Mouse (Mus musculus): Measurements from ENCODE around the gene Clec10a.

GRCm38 (mm10) chr11:70211972-70212371 lies 56.0 kb downstream of the Clec10a start:
- TF ChIP-seq POLR2A (IDR thresholded peaks at IDR 0.05; ENCODE audit: insufficient read depth, low read depth, low read length) (no peak), CTCF (IDR thresholded peaks at IDR 0.05; ENCODE audit: insufficient read depth, low read depth, low read length) (no peak)
